Mouse (Mus musculus) embryonic fibroblast, embryonic 13.5 days (primary cell): ENCODE measurements around the gene Limk1.

Experiments
- CTCF ChIP-seq: IDR thresholded peaks from 2 replicates; pipeline ENCODE4 v1.5.1; 2011; ENCODE audit warnings: mild to moderate bottlenecking, control low read depth, low read length, moderate library complexity, borderline replicate concordance; ENCODE audit not compliant: insufficient read depth
- POLR2A ChIP-seq: IDR thresholded peaks from 2 replicates; pipeline ENCODE4 v1.6.1; 2011; ENCODE audit warnings: low read depth, mild to moderate bottlenecking, control low read depth, low read length, moderate library complexity

GRCm38 (mm10) chr5:134729124-134729523 lies 40.7 kb upstream of the Limk1 start:
- no peak for TF ChIP-seq POLR2A
- TF ChIP-seq CTCF = no peak
